Mouse (Mus musculus) cortical plate, adult 2 months (tissue): ENCODE measurements around the gene Lamc2. TPM values are rescaled to one million over a fixed set of nuclear protein-coding genes. Genes with fewer than 3 reads are reported as not detected.

Experiments used
- H3K27ac ChIP-seq: fragments of 200-500 bp; 2 replicates; pipeline ENCODE4 v1.5.1; 2012; ENCODE audit warnings: low read length, control low read depth, inconsistent platforms; ENCODE audit not compliant: insufficient read depth
- H3K4me1 ChIP-seq: fragments of 200-500 bp; 2 replicates; pipeline ENCODE4 v1.6.1; 2011; ENCODE audit warnings: low read length; ENCODE audit not compliant: control insufficient read depth, insufficient read depth
- H3K4me3 ChIP-seq: fragments of 200-500 bp; 2 replicates; pipeline ENCODE4 v1.5.1; 2011; ENCODE audit warnings: mild to moderate bottlenecking, low read length, control low read depth; ENCODE audit not compliant: insufficient read depth
- CTCF ChIP-seq: fragments of 200-500 bp; IDR thresholded peaks from 2 replicates; pipeline ENCODE4 v1.5.1; 2011; ENCODE audit warnings: mild to moderate bottlenecking, control low read depth, low read length; ENCODE audit not compliant: insufficient read depth; ENCODE audit errors: extremely low read depth
- POLR2A ChIP-seq: fragments of 200-500 bp; IDR thresholded peaks from 2 replicates; pipeline ENCODE4 v1.6.1; 2011; ENCODE audit warnings: mild to moderate bottlenecking, low read length, control low read depth; ENCODE audit not compliant: insufficient read depth; ENCODE audit errors: extremely low read depth
- polyA plus RNA-seq: library from polyadenylated mRNA; depleted of rRNA; stranded (reverse); fragments of >200 nt; gene quantifications from 2 replicates; pipeline ENCODE4 v1.2.3, GENCODE M21; 2012

Gene Lamc2
- polyA plus RNA-seq, 1 experiment, result 8.1 TPM

DNA sequence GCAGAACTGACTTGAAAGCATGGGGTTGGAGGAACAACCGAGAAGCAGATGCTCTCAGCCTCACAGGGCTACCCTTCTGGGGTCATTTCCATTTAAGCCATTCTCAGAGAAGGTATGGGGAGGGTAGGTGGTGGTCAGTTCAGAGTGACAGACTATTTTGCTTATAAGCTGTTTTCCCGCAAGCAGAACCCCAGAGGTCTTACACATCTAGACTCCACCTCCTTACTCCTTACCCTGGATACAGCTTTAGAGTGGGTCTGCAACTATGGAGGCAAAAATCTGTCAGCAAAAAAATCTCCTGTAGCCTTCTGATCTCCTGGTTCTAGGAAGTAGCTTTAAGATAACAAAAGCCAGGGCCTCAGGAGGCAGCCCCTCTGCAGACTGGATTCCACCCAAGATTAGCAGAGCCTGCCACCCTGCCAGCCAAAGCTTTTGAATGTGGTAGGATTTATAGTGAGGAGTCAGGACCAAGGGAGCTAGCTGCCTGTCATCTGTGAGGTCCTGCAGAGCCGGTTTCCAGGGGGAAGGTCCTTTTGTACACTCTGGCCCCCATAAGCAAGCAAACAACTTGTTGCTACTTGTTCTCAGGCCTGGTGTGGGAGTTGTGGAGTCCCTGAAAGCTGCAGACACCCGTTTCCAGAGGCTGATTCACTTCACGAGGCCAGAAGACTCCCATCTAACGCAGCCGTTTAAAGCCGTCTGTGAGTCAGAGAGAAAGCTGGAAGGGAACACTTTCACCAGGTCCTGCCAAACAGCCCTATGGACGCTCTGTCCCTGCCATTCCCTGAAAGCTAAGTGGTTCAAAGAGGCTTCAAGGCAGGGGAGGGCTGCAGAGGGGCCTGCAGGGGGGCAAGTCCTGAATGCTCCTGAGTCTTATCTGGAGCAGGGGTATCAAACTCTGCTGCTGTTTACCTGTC, 52.1 kb downstream of the Lamc2 start:
- Histone ChIP-seq H3K4me3 (no peak overlapping the region), H3K27ac (no peak overlapping the region), H3K4me1 (no peaks in the 10 kb centered on the region)
- TF ChIP-seq POLR2A, result no peak
- no peak for TF ChIP-seq CTCF

DNA sequence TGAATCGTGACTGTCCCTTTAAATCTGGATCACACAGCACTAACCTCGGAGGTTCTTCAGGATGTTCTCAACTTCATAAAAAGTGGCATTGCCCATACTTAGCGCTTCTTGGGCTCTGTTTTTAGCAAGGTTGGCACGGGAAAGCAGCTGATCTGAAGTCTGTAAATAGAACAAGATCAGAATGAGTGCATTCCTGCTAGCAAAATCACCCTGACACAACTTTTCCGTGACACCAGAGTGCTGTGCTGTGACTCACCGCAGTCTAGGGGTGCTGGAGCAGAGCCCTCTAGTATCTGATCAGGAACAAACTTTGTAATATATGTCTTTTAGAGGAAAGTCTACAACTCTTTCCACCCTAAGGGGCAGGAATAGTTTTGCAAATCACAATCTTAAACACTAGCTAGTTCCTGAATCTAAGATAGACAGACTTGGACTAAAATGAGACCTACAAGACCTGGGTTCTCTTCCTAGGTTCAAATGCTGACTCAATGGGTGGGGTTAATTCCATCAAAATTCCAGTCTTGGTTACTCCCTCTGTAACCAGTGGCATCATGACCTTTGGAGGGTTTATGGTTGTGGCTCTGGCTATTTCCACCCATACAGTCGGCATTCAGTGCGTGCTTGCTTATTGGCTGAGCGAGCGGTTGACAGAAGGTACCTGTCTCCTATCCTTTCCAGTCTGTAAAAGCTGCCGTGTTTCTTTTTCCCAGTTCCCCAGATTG, 56.1 kb downstream of the Lamc2 start:
- no peaks in the 10 kb centered on the region for H3K4me1 ChIP-seq
- H3K27ac ChIP-seq, result no peak overlapping the region
- TF ChIP-seq CTCF (no peak), POLR2A (no peak)
- no peak overlapping the region for H3K4me3 ChIP-seq

DNA sequence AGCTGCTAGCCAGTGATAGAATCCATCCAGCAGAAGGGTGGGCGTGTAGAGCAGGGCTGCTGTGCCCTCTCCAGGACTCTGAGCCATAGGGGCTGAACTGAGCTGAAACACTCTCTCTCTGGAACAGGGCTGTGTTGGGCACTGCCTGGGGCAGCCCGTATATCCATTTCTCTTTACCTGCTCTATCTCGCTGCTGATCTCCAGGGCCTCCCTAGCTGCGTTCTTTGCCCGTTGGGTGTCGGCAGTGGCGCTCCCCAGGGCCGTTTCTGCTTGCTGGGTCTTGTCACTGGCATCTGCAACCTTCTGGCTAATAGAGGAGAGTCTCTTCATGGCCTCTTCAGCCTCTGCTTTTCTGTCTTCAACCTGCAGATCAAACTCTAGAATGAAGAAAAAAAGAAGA, 57.5 kb downstream of the Lamc2 start:
- no peaks in the 10 kb centered on the region for H3K4me1 ChIP-seq
- no peak overlapping the region for H3K27ac ChIP-seq
- TF ChIP-seq POLR2A, result no peak
- TF ChIP-seq CTCF, result no peak
- H3K4me3 ChIP-seq, result no peak overlapping the region

DNA sequence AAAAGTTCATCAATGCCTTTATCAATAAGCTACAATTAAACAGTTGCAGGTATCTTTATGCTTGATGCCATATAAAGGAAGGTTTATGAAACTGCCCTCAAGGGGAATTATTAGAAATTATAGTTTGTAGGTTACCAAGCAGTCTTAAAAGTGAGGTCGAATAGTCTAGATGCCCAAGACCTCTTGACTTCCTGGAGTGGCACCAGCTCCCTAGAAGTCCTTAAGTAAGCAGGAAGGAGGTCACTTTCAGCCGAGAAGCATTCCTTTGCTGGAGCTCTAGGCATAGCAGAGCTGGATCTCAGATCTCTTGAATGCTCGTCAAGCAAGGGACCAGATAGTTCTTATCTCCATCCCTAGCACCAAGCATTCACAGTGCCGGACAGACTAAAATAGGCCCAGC, 58.6 kb downstream of the Lamc2 start:
- Histone ChIP-seq H3K4me1 (no peaks in the 10 kb centered on the region), H3K27ac (no peak overlapping the region), H3K4me3 (no peak overlapping the region)
- no peak for TF ChIP-seq POLR2A
- no peak for TF ChIP-seq CTCF

DNA sequence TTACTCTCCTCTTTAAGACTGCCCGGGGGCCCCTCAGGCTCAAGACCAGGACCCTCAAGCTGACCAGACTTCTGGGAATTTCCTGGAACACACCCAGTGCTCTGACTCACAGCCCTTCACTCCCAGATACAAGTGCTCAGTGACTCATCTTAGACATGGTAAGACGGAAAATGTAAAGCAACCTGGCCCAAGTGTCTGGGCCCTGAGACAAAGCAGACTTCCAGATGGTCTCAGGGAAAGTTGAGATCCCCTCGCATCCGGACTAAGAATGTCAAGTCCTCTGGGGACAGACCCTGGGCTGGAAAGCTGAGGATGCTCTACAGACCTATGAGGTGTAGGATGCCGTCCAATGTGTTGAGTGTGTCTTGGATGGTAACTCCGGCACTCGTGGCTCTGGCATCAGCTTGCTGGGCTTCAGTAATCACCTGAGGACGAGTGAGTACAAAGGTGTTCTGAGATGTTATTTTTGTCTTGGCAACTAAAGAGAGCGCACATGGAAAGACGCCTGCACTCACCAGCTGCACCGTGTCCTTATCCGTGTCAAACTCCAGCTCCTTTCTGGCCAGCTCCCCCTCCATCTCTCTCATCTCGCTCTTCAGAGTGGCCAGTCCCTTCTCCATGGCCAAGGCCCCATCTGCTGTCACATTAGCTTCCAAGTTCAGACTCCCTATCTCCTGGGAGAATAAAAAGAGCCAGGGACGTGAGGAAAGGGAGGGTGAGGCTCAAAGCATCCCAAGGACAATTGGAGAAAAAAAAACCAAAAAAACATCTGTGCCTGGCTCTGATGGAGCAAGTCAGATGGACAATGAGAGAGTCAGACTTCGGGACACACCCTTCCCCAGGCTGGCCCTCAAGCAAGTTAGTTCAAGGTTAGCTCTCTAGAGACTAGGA, 59.5 kb downstream of the Lamc2 start:
- Histone ChIP-seq H3K4me3 (no peak overlapping the region), H3K4me1 (no peaks in the 10 kb centered on the region), H3K27ac (no peak overlapping the region)
- TF ChIP-seq CTCF (no peak), POLR2A (no peak)

DNA sequence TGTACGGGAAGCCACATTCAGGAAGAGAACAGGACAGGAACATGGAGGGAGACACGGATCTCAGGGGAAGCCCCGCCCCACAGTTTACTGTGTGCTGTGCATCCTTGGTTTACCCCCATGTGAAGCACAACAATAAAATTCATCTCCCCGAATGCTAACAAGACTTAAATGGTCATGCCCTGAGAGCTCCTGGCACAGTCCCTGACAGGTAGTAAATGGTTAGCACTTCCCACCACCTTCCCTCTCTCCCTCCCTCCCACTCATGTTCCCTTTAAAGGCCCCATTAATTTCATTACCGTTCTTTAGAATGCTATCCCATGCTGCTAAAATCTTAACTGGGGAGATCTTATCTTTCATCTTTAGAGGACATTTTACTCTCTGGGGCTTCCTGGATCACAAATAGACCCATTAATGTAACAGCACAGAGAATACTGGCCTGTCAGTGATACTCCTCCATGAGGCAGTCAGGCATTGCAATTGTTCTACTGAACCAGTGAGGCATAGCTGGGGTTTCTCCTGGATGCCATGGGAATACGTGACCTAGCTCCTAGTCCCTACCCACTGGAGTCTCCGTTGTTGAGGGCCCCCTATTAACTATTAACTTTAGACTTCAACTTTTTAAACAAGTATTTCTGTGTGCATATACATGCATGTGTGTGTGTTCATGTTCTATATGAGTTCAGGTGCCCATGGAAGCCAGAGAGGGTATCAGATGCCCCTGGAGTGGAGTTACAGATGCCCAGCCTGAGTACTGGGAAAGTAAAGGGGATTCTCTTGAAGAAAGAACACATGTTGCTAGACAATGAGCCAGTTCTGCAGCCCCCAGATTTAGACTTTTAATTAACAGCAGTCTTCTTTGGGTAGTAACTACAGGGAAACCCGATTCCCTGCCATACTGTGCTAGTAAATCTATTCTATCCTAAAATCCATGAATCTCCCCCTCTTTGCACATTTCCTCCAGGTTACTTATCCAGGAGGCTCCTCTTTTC, 60.7 kb downstream of the Lamc2 start:
- no peak for TF ChIP-seq CTCF
- TF ChIP-seq POLR2A, result no peak
- no peaks in the 10 kb centered on the region for H3K4me1 ChIP-seq
- no peak overlapping the region for H3K4me3 ChIP-seq
- H3K27ac ChIP-seq, result no peak overlapping the region

DNA sequence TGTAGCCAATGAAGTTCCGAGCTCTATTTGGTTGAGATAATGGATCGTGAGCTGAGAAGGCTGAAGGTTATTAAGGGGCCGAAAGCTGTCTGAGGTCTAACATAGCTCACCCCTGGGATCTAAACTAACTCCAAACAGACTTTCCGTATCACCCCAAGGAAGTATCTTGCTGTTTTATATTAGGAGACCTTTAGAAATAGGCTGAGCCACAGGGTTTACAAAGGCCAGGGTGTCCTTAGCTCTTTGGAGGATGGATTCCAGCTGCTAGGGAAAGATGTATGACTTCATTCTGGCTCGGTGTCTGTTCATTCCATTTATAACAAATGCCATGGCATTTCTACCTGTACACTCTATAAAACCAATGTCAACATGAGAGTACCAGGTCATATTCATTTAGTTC, 61.7 kb downstream of the Lamc2 start:
- H3K27ac ChIP-seq, result no peak overlapping the region
- TF ChIP-seq CTCF (no peak), POLR2A (no peak)
- H3K4me3 ChIP-seq, result no peak overlapping the region
- no peaks in the 10 kb centered on the region for H3K4me1 ChIP-seq

DNA sequence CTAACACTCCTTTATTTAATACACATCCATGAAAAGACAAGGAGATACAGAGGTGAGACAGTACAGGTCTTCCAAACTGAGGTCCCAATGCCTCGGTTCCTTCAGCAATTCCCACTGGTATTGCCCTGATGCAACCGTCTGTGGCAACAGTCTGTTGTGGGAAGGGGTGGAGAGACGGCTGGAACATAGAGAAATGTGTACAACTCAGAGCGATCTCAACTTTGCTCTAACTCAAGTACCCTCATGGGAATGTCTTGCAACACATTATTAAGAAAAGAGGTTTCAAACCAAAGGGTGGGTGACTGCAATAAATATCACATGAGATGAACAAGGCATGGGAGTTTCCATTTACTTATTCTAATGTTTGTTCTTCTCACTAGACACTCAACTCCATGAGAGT, 63.5 kb downstream of the Lamc2 start:
- Histone ChIP-seq H3K4me1 (no peaks in the 10 kb centered on the region), H3K4me3 (no peak overlapping the region), H3K27ac (no peak overlapping the region)
- TF ChIP-seq POLR2A (no peak), CTCF (no peak)
